Mouse (Mus musculus) gastrocnemius, adult 2 months (tissue): ENCODE measurements at regions not wholly inside any gene's neighbourhood (a gene's known extent, or its start where the extent isn't known, plus 50 kb on each side); places are given as distances from the start of the nearest gene placed in this dataset.
A peak's percentile ranks its signal among the peaks of the same experiment; 100 is the strongest.

Experiments
- DNase-seq: peaks from one replicate; pipeline ENCODE4 v3.0.0; 2022
- H3K27ac ChIP-seq: fragments of 200-600 bp; 2 replicates; pipeline ENCODE4 v1.8.1; 2022; ENCODE audit warnings: mild to moderate bottlenecking
- H3K4me3 ChIP-seq: fragments of 200-600 bp; 2 replicates; pipeline ENCODE4 v1.8.1; 2022; ENCODE audit warnings: mild to moderate bottlenecking, moderate library complexity
- CTCF ChIP-seq: fragments of 200-600 bp; IDR thresholded peaks from 2 replicates; pipeline ENCODE4 v1.8.1; 2022; ENCODE audit warnings: antibody characterized with exemption, mild to moderate bottlenecking, moderate library complexity
- intact Hi-C: fragments of 180-260 bp; cut with DNase I; formaldehyde crosslinking; loops from one replicate; pipeline ENCODE4 v1.15.1; 2025

GRCm38 (mm10) chr4:57362652-57363051 is 61.0 kb upstream of the Ptpn3 start:
- Histone ChIP-seq H3K4me3 (no peak overlapping the region), H3K27ac (no peak overlapping the region)
- intact Hi-C loops = loop anchor here (10.0 kb wide), 1 partner anchor 522 kb away; no protein-coding TSS in a partner anchor
- no peak for DNase-seq
- TF ChIP-seq CTCF = no peak

- intact Hi-C loops = loop anchor here (10.0 kb wide), 1 partner anchor 515 kb away; no protein-coding TSS in a partner anchor
- no peak overlapping the region for H3K4me3 ChIP-seq
- peak; percentile 91 for TF ChIP-seq CTCF
- DNase-seq = peak; percentile 82
- H3K27ac ChIP-seq = no peak overlapping the region
Observed at GRCm38 (mm10) chr4:57369736-57370373, 64.2 kb upstream of the Palm2 start.

DNA sequence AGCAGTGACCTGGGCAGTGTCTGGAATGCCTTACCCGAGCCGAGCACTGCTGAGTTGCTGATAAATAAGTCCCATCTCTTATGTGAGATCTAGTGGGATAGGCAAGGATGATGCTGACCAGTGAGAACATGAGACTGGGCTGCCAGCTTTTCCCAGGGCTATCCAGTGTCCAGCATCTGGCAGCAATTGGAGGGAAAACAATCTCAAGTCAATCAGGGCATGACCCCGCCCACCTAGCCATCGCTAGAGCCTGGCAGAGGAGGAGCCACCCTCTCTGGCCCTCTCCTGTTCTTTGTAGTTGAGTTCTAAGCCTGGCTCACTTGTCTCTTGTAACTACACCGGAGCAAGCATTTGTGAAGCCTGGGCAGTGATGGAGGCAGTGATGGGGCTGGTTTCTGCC is 56.2 kb upstream of the Palm2 start:
- Histone ChIP-seq H3K27ac (no peak overlapping the region), H3K4me3 (no peak overlapping the region)
- no peak for TF ChIP-seq CTCF
- peak; percentile 47 for DNase-seq
- intact Hi-C loops = no loop called here

- no peak for TF ChIP-seq CTCF
- Histone ChIP-seq H3K4me3 (no peak overlapping the region), H3K27ac (no peak overlapping the region)
- no peak for DNase-seq
- intact Hi-C loops = no loop called here
Observed at GRCm38 (mm10) chr4:57380063-57380800, 53.8 kb upstream of the Palm2 start.

DNA sequence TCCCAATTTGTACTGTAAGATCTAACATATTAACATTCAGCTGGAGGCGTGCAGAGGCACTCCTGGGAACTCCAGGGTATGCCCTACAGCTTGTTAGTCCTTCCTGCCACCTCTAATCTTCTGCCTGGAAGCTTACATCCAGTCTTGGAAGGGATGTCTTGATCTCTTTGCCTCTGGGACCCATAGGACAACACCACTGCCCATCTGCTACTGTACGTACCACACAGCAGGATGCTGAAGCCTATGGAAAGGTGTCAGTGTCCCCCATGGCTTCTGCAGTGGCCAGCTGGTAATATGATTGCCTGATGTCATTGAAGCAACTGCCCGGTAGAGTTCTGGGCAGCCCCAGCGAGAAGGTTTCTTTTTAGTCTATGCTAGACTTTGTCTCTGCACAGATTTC is 52.7 kb upstream of the Palm2 start:
- TF ChIP-seq CTCF = no peak
- DNase-seq = no peak
- Histone ChIP-seq H3K4me3 (no peak overlapping the region), H3K27ac (no peak overlapping the region)
- intact Hi-C loops = no loop called here
